Comparison of ENCODE assay signal across 8 mouse cellular contexts in genomic region chr12:29368107-29368819, GRCm38 (mm10).
DNase-seq lines count a peak whose midpoint lies in the region; ATAC-seq lines count a peak whose summit lies in the region.
"Had no signal": no experiment of that assay in that cellular context is flagged by ENCODE, and none has a peak within 500 bp of the region (broad histone marks: within the 10 kb centered on the region; RNA-seq: fewer than 3 reads in every experiment).

No protein-coding gene starts in this region.

- no peaks in the 10 kb centered on the region for H3K36me3 ChIP-seq in hindbrain, embryonic 15.5 days
- no peaks in the 10 kb centered on the region for H3K36me3 ChIP-seq in neural tube, embryonic 12.5 days

- 4% methylated on average over 19 of the region's 19 CpGs for WGBS in hindbrain, embryonic 15.5 days
- WGBS in neural tube, embryonic 12.5 days, result 9% methylated on average over 19 of the region's 19 CpGs

- peak overlapping the region; percentile 49 for H3K4me2 ChIP-seq in hindbrain, embryonic 15.5 days
- H3K4me2 ChIP-seq in neural tube, embryonic 12.5 days (replicated peaks), result peak overlapping the region; percentile 53

- ATAC-seq in hindbrain, embryonic 15.5 days (ENCODE audit: low FRiP score, low read depth), result peak; percentile 89
- peak; percentile 95 for ATAC-seq in neural tube, embryonic 12.5 days (ENCODE audit: low FRiP score, low read depth)
- no peak for ATAC-seq in megakaryocyte progenitor cell, adult 5-6 weeks (replicated peaks; ENCODE audit: poor library complexity)

- DNase-seq in adrenal gland, adult 8-10 months, result peak; percentile 16
- DNase-seq in cerebellum, adult 9-11 months, result peak; percentile 79
- peak; percentile 57 to 61 for DNase-seq in frontal cortex, postnatal 14 days (ENCODE audit: low spot score in 2 of 2)
- DNase-seq in left cerebral cortex, adult 11 months (ENCODE audit: low spot score), result peak; percentile 77

- H3K27ac ChIP-seq in hindbrain, embryonic 15.5 days (replicated peaks), result peak overlapping the region; percentile 85
- H3K27ac ChIP-seq in neural tube, embryonic 12.5 days, result peak overlapping the region; percentile 76

- H3K9ac ChIP-seq in hindbrain, embryonic 15.5 days, result peak overlapping the region; percentile 31; the same call in 1 of the 2 replicates
- H3K9ac ChIP-seq in neural tube, embryonic 12.5 days, result peak overlapping the region; percentile 41

- no peaks in the 10 kb centered on the region for H3K9me3 ChIP-seq in hindbrain, embryonic 15.5 days
- no peaks in the 10 kb centered on the region for H3K9me3 ChIP-seq in neural tube, embryonic 12.5 days

- peak overlapping the region; percentile 9 for H3K4me3 ChIP-seq in hindbrain, embryonic 15.5 days
- peak overlapping the region; percentile 3; the same call in 1 of the 2 replicates for H3K4me3 ChIP-seq in neural tube, embryonic 12.5 days
- H3K4me3 ChIP-seq: myocyte had no signal

- peaks cover 26% of the 10 kb centered on the region for H3K4me1 ChIP-seq in hindbrain, embryonic 15.5 days (replicated peaks)
- peaks cover 22% of the 10 kb centered on the region for H3K4me1 ChIP-seq in neural tube, embryonic 12.5 days

- no peaks in the 10 kb centered on the region for H3K27me3 ChIP-seq in hindbrain, embryonic 15.5 days
- H3K27me3 ChIP-seq in neural tube, embryonic 12.5 days (replicated peaks), result no peaks in the 10 kb centered on the region

Comparison
In these comparisons a context has a peak if more than half of its experiments do, and no peak if none do; other contexts are left out.
1. DNase-seq: peak in every context shown above with its lines; median percentile 79 in cerebellum, adult 9-11 months; 77 in left cerebral cortex, adult 11 months; 59 in frontal cortex, postnatal 14 days; 16 in adrenal gland, adult 8-10 months.